Mouse (Mus musculus): ENCODE data around the gene 4933403O08Rik.

Gene 4933403O08Rik

DNA sequence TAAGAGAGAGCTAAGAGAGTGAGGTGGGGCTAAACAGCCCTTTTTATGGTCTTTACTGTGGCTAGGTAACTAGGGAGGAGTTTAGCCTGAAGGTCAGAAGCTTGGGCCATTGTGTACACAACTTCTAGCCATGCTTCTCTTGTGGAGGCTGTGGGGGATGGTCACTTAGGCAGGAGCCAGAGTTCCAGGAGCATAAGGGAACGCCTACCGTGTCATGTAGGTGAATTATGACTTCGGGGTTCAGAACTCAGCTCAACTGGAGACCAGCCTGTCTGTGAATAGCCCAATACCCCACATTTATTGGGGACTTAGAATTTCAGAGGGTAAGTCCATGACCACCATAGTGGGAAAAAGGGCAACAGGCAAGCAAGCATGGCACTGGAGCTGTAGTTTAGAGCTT, at the start of gene 4933403O08Rik:
Gene 4933403O08Rik (plus strand): TSS at position 301 of the 400 bp plus-strand sequence.
- DNase-seq, result no peak

DNA sequence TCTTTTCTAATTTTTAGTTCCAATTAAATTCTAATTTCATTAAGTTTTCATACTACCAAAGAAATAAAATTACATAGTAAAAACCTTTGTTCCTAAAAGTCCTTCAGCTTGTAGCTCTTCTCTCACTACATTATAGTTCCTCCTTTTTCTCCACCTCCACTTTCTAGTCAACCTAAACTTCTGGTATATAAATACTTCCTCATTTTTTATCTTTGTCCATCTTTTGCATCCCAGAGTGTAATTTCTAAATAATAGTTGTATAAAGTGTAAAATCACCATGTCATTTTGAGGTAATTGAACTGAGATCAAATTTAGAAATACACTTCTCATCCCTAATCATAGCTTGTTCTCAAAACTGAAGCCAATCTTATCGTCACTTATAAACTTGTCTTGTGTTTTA, 4.1 kb downstream of the 4933403O08Rik start:
- DNase-seq, result no peak

DNA sequence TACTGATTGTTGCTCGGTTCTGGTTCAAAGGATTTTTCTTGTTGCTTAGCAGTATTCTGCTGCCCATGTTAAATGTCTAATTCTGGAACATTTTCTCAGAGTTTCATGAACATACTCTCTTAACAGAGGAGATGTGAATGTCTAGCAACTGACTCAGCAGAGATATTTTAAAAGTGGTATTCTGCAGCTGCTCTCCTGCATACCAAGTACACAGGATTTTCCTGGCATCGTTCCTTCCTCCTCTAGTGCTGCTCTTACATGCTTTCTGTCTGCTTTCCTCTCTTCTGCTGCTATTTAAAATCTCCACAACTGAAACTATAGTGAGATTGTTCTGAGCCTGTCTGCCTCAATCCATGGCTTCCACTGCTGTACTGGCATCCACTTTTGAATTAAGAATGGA, 16.7 kb downstream of the 4933403O08Rik start:
- DNase-seq, result no peak

DNA sequence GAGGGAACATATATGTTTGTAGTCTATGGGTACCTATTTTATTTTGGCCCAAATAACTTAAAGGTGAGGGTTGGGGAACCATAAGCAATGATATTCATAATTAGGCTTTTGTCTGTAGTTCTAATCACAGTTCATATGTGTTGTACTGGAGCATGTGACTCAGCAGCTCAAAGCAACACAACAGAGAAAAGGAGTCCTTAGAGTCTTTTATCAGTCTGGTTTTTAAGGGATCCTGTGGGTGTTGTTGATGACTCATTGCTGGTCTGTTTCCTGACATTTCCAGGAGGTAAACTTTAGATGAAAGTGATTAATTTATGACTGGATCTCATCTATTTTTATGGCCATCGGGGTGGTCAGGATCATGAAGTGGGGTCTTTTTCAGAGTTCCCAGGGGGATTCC, 34.7 kb downstream of the 4933403O08Rik start:
- DNase-seq, result no peak
